Mouse (Mus musculus): ENCODE data around the gene Nucb1.

DNA sequence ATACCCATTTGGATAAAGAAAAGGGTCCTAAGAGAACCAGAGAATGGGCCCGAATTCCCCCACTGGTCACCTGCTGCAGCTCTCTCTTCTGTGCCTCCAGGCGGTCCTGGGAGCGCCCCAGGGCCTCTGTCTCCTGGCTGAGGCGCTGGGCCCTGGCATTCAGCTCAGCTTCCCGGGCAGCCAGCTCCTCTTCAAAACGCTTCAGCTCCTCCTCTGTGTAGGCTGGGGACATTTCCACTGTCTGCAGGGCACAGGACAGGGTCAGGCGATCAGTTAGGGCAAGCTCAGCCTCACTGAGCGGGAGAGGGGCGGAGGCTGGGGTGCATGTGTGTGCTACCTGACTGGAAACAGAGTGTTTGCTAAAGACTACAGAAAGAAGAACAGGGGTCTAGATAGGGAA lies 15.7 kb downstream of the Nucb1 start:
- TF ChIP-seq CTCF (IDR thresholded peaks at IDR 0.05; ENCODE audit: extremely low read depth, insufficient read depth, insufficient read length, insufficient replicate concordance) (no peak), POLR2A (IDR thresholded peaks at IDR 0.05; ENCODE audit: low read depth, low read length) (no peak)

All from spleen, adult 2 months (tissue).